Mouse (Mus musculus) inflammation-experienced regulatory T-cells, adult 6 months (primary cell): Measurements from ENCODE around the gene Cyp4f17. TPM values are rescaled to one million over a fixed set of nuclear protein-coding genes. Genes with fewer than 3 reads are reported as not detected.
"Not testable (repeated sequence)": the region's sequence is repeated elsewhere in the genome, so short reads cannot be mapped to it uniquely, and the experiment has no call there.

Experiments used
- ATAC-seq: one replicate; pipeline ENCODE4 v1.8.0; 2017
- polyA plus RNA-seq, 3 experiments: library from polyadenylated mRNA; unstranded; fragments of 100-300 nt; shearing (Covaris generic); gene quantifications; one replicate each; pipeline ENCODE4 v1.2.1; 2017

Cyp4f17 gene
- polyA plus RNA-seq, 3 experiments from 2014 or later = 10.3 to 11.9 (median 10.8) TPM

DNA sequence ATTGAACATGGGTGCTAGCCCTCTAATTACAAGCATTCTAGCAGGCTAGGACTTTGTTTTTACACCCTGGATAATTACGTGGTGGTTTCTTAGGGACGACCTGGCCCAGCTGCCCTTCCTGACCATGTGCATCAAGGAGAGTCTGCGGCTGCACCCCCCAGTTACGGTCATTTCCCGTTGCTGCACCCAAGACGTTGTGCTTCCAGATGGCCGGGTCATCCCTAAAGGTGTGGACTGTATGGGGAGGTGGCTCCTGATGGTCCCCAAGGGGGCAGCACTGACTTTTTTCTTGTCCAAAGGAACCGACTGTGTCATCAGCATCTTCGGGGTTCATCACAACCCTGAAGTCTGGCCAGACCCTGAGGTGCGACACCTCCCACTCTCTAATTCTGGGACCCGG lies 21.9 kb downstream of the Cyp4f17 start:
- ATAC-seq = no peak

DNA sequence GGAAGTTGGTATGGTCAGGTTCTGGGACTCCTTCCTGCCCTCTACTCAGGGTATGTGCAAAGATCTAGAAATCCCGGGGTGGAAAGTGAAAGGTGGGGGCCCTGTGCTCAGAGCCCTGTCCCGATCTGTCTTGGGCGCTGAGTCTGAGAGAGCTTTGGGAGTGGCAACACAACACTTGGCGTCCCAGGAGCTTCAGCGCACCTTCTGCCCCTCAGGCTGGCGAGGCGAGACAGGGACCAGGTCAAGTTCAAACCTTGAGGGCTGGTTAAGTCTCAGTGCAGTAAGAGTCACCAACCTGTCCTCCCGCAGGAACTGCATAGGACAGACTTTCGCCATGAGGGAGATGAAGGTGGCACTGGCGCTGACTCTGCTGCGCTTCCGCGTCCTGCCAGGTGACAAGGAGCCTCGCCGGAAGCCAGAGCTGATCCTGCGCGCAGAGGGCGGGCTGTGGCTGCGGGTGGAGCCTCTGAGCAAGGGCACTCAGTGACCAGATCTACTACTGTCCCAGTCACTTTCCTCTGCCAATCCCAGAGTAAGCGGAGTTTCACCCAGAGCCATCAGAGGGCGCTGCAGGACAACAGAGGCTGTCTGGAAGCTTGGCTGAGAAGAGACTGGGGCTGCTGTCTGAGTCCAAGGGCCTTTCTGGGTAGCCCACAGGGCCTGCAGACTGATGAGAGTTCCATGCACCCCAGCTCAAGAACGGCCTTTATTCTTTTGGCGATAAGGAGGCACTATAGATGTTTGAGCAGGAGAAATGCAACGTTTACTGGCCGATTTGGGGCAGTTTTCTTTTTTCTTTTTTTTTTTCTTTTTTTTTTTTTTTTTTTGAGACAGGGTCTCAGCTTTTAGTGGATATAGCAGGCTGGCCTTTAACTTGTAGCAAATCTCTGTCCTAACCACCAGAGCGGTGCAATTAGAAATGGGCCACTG lies 22.8 kb downstream of the Cyp4f17 start:
- peak; percentile 72 for ATAC-seq

DNA sequence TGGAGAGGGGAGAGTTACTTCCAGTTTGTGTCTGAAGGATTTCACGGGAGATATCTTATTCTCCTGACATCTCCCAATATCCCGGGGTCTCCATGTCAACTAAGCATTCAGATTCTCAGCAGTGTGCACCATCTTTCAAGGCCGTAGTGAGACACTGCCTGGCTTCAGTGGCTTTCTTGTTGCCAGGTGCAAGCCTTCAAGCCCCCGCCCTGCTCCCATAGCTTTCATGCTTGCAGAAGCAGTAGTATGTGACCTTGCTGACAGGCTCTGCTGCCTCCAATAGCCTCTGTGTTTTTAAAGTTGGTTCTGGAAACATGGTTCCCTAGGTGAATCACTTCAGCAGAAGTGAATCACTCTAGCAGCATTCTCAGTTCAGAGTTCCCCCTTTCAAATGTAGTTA lies 26.5 kb downstream of the Cyp4f17 start:
- ATAC-seq = not testable (repeated sequence)

DNA sequence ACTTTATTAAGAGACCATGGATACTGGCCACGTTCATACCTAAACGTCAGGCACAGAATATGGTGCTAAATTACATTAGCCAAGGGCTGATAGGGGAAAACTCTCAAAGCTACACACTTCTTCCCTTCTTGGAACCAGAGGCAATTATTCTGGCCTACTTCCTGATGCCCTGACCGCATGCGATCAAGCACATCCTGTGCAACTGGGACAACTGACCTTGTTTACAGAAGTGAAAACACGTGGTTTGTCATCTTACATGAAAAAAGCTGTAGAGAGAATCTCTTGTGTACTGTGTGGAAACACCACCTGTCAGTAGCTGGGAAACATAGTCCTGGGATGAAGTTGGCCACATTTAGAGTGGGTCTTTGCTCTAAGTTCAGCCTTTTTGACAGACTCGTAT lies 28.2 kb downstream of the Cyp4f17 start:
- no peak for ATAC-seq

DNA sequence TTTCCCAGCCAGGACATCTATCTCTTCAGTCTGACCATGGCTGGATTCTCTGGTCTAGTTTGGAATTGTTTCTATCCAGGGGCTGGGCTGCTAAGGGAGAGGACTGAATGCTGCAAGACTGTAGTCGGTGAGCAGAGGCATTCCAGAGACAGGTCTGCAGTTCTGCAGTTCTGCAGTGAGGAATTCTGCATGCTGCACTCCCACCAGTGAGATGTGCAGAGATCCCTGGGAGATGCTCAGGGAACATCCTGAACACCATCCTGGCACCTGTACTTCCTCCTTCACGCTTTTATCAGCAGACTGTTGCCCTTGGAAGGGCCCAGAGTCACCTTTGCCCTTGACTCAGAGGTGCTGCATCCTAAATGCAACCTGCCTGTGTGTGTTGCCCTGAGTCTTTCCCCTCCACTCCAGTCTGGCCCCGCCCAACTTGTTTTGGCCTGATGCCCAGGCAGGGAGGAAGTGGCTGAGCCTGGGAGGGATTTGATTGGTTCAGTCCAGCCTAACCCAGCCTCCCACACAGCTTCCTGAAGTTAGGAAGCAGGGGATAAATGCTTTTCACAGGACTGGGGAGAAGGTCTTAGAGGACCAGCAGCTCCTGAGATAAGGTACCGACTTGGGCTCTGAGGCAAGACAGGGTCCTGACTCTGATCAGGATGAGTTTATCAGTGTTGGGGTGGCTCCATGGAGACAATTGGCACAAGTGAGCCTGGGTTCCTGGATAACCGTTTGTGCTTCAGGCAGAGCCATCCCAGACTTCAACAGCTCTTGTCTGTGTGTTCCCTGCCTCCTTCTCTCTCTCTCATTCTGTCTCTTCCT lies 30.4 kb downstream of the Cyp4f17 start, which contains the start of gene Cyp4f16:
Gene Cyp4f16 (plus strand): TSS at position 508 of the 816 bp plus-strand sequence.
- ATAC-seq = peak; percentile 91

DNA sequence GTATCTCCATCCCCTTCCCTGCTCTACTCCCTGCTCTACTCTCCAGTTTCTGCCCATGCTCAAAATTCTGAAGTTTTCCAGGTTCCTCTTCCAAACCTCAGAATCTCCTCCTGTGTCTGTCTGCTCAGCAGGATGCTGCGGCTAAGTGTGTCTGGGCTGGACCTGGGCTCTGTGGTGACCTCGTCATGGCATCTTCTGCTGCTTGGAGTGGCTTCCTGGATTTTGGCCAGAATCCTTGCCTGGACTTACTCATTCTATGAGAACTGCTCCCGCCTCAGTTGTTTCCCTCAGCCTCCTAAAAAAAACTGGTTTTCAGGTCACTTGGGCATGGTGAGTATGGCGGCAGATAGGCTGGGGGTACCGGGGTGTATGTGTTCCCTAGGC lies 31.0 kb downstream of the Cyp4f17 start:
- no peak for ATAC-seq

DNA sequence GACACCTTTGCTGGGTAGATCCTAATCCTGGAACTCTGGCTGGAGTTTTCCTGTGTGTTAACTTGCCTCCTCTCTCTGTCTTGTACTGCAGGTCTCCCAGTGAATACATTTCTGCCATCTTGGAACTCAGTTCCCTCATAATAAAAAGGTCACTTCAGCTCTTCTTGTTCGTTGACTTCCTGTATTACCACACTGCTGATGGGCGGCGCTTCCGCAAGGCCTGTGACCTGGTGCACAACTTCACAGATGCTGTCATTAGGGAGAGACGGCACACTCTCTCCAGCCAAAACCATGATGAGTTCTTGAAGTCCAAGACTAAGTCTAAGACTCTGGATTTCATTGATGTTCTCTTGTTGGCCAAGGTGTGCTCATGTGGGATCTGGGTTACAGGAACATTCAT lies 38.9 kb downstream of the Cyp4f17 start:
- ATAC-seq = not testable (repeated sequence)

DNA sequence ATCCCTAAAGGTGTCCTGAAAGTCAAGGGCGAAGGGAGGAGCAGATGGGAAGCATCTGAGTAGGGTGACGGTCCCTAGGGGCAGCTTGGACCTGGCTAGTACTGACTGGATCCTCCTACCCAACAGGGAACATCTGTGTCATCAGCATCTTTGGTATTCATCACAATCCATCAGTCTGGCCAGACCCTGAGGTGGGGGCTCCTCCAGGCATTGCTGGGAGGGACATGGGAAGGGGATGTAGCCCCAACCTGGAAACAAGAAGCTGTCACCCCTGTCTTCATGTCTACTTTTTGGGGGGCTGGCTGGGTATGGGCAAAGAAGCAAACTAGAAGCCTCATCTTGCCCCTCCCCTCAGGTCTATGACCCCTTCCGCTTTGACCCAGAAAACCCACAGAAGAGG lies 44.5 kb downstream of the Cyp4f17 start:
- ATAC-seq = not testable (repeated sequence)

DNA sequence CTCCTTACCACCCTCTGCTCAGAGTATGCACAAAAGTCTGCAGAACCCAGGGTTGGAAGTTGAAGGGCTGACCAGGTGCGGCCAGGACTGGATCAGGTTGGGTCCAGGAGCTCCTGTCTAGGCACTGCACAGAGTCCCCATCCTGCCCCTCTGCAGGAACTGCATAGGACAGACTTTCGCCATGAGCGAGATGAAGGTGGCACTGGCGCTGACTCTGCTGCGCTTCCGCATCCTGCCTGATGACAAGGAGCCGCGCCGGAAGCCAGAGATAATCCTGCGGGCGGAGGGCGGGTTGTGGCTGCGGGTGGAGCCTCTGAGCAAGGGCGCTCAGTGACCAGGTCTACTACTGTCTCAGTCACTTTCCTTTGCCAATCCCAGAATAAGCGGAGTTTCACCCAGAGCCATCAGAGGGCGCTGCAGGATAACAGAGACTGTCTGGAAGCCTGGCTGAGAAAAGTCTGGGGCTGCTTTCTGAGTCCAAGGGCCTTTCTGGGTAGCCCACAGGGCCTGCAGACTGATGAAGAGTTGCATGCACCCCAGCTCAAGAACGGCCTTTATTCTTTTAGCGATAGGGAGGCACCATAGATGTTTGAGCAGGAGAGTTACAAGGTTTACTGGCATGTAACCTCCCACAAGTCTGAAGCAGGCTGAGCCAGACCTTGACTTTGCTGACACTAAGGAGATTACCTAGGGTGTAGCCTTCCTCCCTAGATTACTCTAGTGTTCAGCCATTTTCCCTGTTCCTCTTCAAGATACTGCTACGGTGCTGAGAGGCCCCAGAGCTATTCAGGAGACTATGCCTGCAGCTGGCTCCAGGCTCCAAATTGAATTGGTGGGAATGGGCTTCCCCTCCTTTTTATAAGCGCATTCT lies 45.3 kb downstream of the Cyp4f17 start:
- peak; percentile 85 for ATAC-seq

DNA sequence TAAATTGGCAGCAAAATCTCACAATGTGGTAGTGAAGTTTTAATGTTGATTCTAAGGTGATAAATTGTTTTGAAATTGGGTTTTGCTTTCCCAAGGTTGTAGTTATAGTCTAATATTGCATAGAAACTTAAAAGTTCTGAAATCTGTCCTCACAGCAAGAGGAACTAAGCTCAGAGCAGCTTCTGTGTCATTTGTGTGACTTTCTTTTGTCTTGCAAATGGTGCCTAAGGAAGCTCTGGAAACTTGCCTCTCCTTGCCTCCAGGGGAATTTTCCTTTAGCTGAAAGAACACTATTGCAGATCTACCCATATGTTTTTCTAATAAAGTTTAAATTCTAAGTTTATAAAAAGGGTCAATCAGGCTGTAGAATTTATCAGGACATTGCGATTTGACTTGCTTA lies 47.2 kb downstream of the Cyp4f17 start:
- not testable (repeated sequence) for ATAC-seq

DNA sequence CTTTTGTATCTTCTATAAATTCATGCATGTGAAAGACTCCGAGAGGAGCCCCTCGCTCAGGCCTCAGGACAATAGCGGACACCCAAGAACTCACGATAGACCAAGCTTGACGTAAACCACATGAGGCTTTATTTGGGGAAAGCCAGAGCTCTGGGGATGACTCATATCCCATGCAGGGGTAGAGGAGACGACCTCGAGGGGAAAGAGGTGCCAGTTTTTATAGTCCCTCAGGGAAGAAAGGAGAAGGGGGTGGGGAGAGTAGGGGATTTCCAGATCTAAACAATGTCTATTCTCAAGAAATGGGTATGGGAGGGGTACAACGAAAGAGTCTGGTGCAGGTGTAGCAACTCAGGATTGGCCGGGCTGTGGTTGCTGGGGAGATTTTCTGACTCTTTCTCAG lies 48.5 kb downstream of the Cyp4f17 start:
- not testable (repeated sequence) for ATAC-seq

DNA sequence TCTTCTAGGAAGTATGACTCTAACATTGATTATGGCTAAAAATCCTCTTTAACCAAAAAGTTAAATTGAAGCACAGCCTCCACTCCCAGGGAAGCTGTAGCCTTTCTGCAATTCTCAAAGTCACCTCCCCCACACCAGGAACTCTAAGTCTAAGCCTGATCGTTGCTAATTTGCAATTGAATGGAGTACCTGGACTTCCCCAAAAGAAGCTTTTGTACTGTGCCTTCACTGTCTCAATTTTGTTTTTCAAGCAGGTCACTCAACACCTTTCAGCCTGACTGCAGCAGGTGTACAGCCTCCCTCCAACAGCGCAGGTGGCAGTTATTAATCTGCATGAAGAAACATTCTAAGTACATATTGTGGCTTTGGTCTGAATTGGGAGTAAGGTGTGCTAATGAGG lies 57.5 kb downstream of the Cyp4f17 start:
- ATAC-seq = not testable (repeated sequence)

DNA sequence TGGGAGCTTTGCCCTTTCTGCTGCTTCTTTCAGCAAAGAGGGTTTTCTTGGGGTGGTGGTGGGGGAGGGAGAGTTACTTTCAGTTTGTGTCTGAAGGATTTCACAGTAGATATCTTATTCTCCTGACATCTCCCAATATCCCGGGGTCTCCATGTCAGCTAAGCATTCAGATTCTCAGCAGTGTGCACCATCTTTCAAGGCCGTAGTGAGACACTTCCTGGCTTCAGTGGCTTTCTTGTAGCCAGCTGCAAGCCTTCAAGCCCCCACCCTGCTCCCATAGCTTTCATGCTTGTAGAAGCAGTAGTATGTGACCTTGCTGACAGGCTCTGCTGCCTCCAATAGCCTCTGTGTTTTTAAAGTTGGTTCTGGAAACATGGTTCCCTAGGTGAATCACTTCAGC lies 67.4 kb downstream of the Cyp4f17 start:
- not testable (repeated sequence) for ATAC-seq

DNA sequence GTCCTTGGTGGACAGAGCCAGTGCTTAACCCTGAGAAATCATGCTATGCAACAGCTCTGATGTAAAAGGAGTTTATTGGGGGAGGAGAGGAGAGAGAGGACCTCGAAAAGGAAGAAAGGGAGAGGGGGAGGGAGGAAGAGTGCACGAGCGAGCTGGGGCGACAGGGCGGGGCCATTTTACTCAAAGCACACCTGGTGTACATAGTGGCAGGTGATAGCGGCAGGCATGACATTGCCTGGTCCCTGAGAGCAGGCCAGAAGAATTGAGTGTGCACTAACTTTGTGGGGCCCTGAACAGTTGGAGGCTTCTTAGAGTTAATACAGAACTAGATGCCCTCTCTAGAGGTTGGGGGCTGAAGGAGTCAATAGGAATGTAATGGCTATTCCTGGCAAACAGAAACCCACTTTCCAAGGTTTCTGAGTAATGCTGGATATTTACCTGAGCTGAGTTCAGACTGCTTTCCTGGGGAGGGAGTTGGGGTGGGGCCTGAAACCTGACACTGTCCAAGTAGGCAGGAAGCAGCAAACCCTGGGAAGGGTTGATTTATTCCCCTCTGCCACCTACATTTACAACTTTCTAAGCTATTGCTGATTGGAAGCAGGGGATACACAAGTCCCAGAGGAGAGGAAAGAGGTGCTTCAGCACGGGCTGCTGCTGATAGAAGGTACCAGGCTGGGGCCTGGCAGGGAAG lies 71.8 kb downstream of the Cyp4f17 start:
- ATAC-seq = no peak

Other genes with a start within 250 kb of the Cyp4f17 start
- 10 to 100 TPM; 58.7 to 77.4 (median 72.6) TPM for gene Brd4, start 221.3 kb upstream of the Cyp4f17 start, polyA plus RNA-seq
- gene Akap8, start 184.8 kb upstream of the Cyp4f17 start, polyA plus RNA-seq = 100 to 1,000 TPM; 122 to 190 (median 146) TPM
- 10 to 100 TPM; 31.9 to 78.6 (median 57.6) TPM for gene Akap8l, start 155.4 kb upstream of the Cyp4f17 start, polyA plus RNA-seq
- 10 to 100 TPM in 2 of 3 experiments, 1 to 10 TPM in 1; 9.5 to 14.6 (median 11.6) TPM for gene Wiz, start 116.6 kb upstream of the Cyp4f17 start, polyA plus RNA-seq
- gene Rasal3, start 102.5 kb upstream of the Cyp4f17 start, polyA plus RNA-seq = 100 to 1,000 TPM; 109 to 139 (median 109) TPM
- 10 to 100 TPM; 75.1 to 87.9 (median 83.8) TPM for gene Pglyrp2, start 81.9 kb upstream of the Cyp4f17 start, polyA plus RNA-seq
- under 1 TPM in 2 of 3 experiments, not detected in 1; 0.31 to 0.58 TPM for gene Cyp4f39, start 53.3 kb upstream of the Cyp4f17 start, polyA plus RNA-seq
- 10 to 100 TPM; 10.0 to 18.3 (median 17.0) TPM for gene Cyp4f16, start 30.5 kb downstream of the Cyp4f17 start, polyA plus RNA-seq
- not detected for gene Cyp4f37, start 115.3 kb downstream of the Cyp4f17 start, polyA plus RNA-seq
- not detected for gene Cyp4f40, start 152.8 kb downstream of the Cyp4f17 start, polyA plus RNA-seq
- gene Cyp4f15, start 179.6 kb downstream of the Cyp4f17 start, polyA plus RNA-seq = not detected